Mouse (Mus musculus): ENCODE measurements around the gene Hoxa2. TPM values are rescaled to one million over a fixed set of nuclear protein-coding genes. Genes with fewer than 3 reads are reported as not detected.

Hoxa2 gene
- total and polyA plus RNA-seq, 3 experiments: 0.11 to 0.84 (median 0.21) TPM

GRCm38 (mm10) chr6:52170166-52170897 is 5.7 kb upstream of the Hoxa2 start:
- WGBS: 11% methylated on average over 40 of the region's 40 CpGs
- no peaks in the 10 kb centered on the region for H3K79me2 ChIP-seq (replicated peaks; ENCODE audit: control insufficient read depth, insufficient read depth, low read length)
- H3K9ac ChIP-seq (ENCODE audit: low read depth, low read length): no peak overlapping the region
- no peaks in the 10 kb centered on the region for H3K36me3 ChIP-seq (ENCODE audit: control insufficient read depth, insufficient read depth, low read length)
- intact Hi-C loops (cut with DNase I): no loop called here
- no peak overlapping the region for H3K4me3 ChIP-seq
- H3K27ac ChIP-seq: peak overlapping the region; percentile 4; the same call in 1 of the 2 replicates
- TF ChIP-seq CTCF (IDR thresholded peaks at IDR 0.05) (no peak), EP300 (IDR thresholded peaks at IDR 0.05; ENCODE audit: insufficient read depth, low read depth, low read length) (no peak), POLR2A (IDR thresholded peaks at IDR 0.05; ENCODE audit: insufficient read depth, low read depth, low read length) (no peak)
- peaks cover 22% of the 10 kb centered on the region for H3K27me3 ChIP-seq (ENCODE audit: control insufficient read depth, insufficient read depth, low read length)
- no peaks in the 10 kb centered on the region for H3K4me1 ChIP-seq (ENCODE audit: control insufficient read depth, insufficient read depth, low read length)
- no peak for DNase-seq

- H3K79me2 ChIP-seq (replicated peaks; ENCODE audit: control insufficient read depth, insufficient read depth, low read length): no peaks in the 10 kb centered on the region
These were observed 5.0 kb upstream of the Hoxa2 start for GRCm38 (mm10) chr6:52169499-52170165.

GRCm38 (mm10) chr6:52168191-52169055 is 3.8 kb upstream of the Hoxa2 start:
- Histone ChIP-seq H3K9ac (ENCODE audit: low read depth, low read length) (no peak overlapping the region), H3K27me3 (ENCODE audit: control insufficient read depth, insufficient read depth, low read length) (peaks cover 24% of the 10 kb centered on the region), H3K27ac (no peak overlapping the region), H3K36me3 (ENCODE audit: control insufficient read depth, insufficient read depth, low read length) (no peaks in the 10 kb centered on the region), H3K4me1 (ENCODE audit: control insufficient read depth, insufficient read depth, low read length) (no peaks in the 10 kb centered on the region), H3K79me2 (replicated peaks; ENCODE audit: control insufficient read depth, insufficient read depth, low read length) (no peaks in the 10 kb centered on the region), H3K4me3 (no peak overlapping the region)
- DNase-seq: no peak
- 17% methylated on average over 42 of the region's 42 CpGs for WGBS
- TF ChIP-seq EP300 (IDR thresholded peaks at IDR 0.05; ENCODE audit: insufficient read depth, low read depth, low read length) (no peak), CTCF (IDR thresholded peaks at IDR 0.05) (no peak), POLR2A (IDR thresholded peaks at IDR 0.05; ENCODE audit: insufficient read depth, low read depth, low read length) (no peak)
- intact Hi-C loops (cut with DNase I): no loop called here

More at GRCm38 (mm10) chr6:52169499-52170165, 5.0 kb upstream of the Hoxa2 start:
- Histone ChIP-seq H3K9ac (ENCODE audit: low read depth, low read length) (no peak overlapping the region), H3K27ac (no peak overlapping the region), H3K4me1 (ENCODE audit: control insufficient read depth, insufficient read depth, low read length) (no peaks in the 10 kb centered on the region), H3K4me3 (no peak overlapping the region), H3K27me3 (ENCODE audit: control insufficient read depth, insufficient read depth, low read length) (peaks cover 20% of the 10 kb centered on the region), H3K36me3 (ENCODE audit: control insufficient read depth, insufficient read depth, low read length) (no peaks in the 10 kb centered on the region)
- intact Hi-C loops (cut with DNase I): no loop called here
- DNase-seq: no peak
- 25% methylated on average over 16 of the region's 16 CpGs for WGBS
- TF ChIP-seq POLR2A (IDR thresholded peaks at IDR 0.05; ENCODE audit: insufficient read depth, low read depth, low read length): no peak
- no peak for TF ChIP-seq EP300 (IDR thresholded peaks at IDR 0.05; ENCODE audit: insufficient read depth, low read depth, low read length)
- no peak for TF ChIP-seq CTCF (IDR thresholded peaks at IDR 0.05)

GRCm38 (mm10) chr6:52167736-52168161 is 3.1 kb upstream of the Hoxa2 start:
- DNase-seq: no peak
- TF ChIP-seq CTCF (IDR thresholded peaks at IDR 0.05) (no peak), EP300 (IDR thresholded peaks at IDR 0.05; ENCODE audit: insufficient read depth, low read depth, low read length) (no peak), POLR2A (IDR thresholded peaks at IDR 0.05; ENCODE audit: insufficient read depth, low read depth, low read length) (no peak)
- Histone ChIP-seq H3K79me2 (replicated peaks; ENCODE audit: control insufficient read depth, insufficient read depth, low read length) (no peaks in the 10 kb centered on the region), H3K27ac (no peak overlapping the region), H3K4me3 (no peak overlapping the region), H3K36me3 (ENCODE audit: control insufficient read depth, insufficient read depth, low read length) (no peaks in the 10 kb centered on the region), H3K9ac (ENCODE audit: low read depth, low read length) (no peak overlapping the region), H3K27me3 (ENCODE audit: control insufficient read depth, insufficient read depth, low read length) (peaks cover 24% of the 10 kb centered on the region), H3K4me1 (ENCODE audit: control insufficient read depth, insufficient read depth, low read length) (no peaks in the 10 kb centered on the region)
- intact Hi-C loops (cut with DNase I): no loop called here
- WGBS: 22% methylated on average over 14 of the region's 14 CpGs

- no peak overlapping the region for H3K4me3 ChIP-seq
- DNase-seq: no peak
- peaks cover 20% of the 10 kb centered on the region for H3K27me3 ChIP-seq (ENCODE audit: control insufficient read depth, insufficient read depth, low read length)
- no peaks in the 10 kb centered on the region for H3K36me3 ChIP-seq (ENCODE audit: control insufficient read depth, insufficient read depth, low read length)
- no peak overlapping the region for H3K27ac ChIP-seq
- H3K79me2 ChIP-seq (replicated peaks; ENCODE audit: control insufficient read depth, insufficient read depth, low read length): no peaks in the 10 kb centered on the region
- H3K9ac ChIP-seq (ENCODE audit: low read depth, low read length): no peak overlapping the region
- no peak for TF ChIP-seq CTCF (IDR thresholded peaks at IDR 0.05)
- no peak for TF ChIP-seq EP300 (IDR thresholded peaks at IDR 0.05; ENCODE audit: insufficient read depth, low read depth, low read length)
- TF ChIP-seq POLR2A (IDR thresholded peaks at IDR 0.05; ENCODE audit: insufficient read depth, low read depth, low read length): no peak
- no peaks in the 10 kb centered on the region for H3K4me1 ChIP-seq (ENCODE audit: control insufficient read depth, insufficient read depth, low read length)
- intact Hi-C loops (cut with DNase I): no loop called here
- WGBS: 37% methylated on average over 1 of the region's 1 CpGs
These were observed 2.5 kb upstream of the Hoxa2 start for GRCm38 (mm10) chr6:52167176-52167575.

Data from heart, adult 2 months (tissue).